Mouse (Mus musculus) small intestine, adult 10 weeks (tissue): Measurements from ENCODE around the gene Smc4. TPM values are rescaled to one million over a fixed set of nuclear protein-coding genes. Genes with fewer than 3 reads are reported as not detected.

Experiments
- polyA plus RNA-seq: library from polyadenylated mRNA; stranded (reverse); fragments of 350-450 nt; fragmentation: Illumina TruSeq; extraction: RNeasy Lipid Tissue Mini Kit (QIAGEN cat#74804); gene quantifications from one replicate; pipeline ENCODE4 v1.2.3, GENCODE M21; 2014; ENCODE audit warnings: low replicate concordance

Gene Smc4
- 174 TPM for polyA plus RNA-seq

DNA sequence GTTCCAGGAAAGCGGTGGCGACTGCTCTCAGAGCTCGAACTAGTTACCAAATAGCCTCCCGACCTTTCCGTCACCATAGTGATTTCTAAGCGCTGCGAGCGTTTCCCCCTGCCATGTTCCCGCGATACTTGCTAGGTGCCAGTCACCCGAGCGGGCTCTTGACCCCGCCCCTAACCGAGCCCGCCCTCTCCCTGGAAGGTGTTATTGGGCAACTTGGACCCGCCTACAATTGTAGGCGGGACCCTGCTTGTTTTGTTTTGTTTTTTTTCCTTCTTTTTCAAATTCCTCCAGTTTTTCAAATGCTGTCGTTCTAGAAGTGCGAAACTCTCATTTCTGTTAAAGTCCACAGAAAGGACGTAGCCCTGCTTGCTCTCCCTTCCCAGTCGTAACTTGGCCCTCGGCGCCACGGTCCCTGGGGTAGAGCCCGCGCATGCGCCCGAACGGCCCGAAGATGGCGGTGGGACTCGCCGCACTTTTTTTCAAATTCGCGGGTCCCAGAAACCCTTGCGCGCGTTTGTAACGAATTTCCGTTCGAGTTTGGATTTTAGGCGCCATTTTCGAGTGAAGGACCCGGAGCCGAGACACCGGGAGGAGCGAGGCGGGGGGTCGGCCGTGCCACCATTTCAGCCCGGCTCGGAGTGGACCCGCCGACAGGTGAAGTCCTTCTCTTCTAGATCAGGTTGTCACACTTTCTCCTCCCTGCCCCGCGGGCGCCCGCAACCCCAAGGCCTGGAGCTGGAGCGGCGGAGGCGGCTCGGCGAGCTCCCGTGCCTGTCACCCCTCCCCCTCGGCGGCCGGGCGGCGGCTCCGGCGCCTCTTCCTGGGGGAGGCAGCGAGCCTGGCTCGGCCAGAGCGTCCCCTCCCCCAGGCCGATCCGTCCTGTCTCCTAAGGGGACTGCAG lies at the start of gene Smc4, which contains the start of gene Ift80:
Gene Smc4 (plus strand): TSS at position 302 of the 901 bp plus-strand sequence.
Gene Ift80 (minus strand): TSS at position 134 of the 901 bp plus-strand sequence.

DNA sequence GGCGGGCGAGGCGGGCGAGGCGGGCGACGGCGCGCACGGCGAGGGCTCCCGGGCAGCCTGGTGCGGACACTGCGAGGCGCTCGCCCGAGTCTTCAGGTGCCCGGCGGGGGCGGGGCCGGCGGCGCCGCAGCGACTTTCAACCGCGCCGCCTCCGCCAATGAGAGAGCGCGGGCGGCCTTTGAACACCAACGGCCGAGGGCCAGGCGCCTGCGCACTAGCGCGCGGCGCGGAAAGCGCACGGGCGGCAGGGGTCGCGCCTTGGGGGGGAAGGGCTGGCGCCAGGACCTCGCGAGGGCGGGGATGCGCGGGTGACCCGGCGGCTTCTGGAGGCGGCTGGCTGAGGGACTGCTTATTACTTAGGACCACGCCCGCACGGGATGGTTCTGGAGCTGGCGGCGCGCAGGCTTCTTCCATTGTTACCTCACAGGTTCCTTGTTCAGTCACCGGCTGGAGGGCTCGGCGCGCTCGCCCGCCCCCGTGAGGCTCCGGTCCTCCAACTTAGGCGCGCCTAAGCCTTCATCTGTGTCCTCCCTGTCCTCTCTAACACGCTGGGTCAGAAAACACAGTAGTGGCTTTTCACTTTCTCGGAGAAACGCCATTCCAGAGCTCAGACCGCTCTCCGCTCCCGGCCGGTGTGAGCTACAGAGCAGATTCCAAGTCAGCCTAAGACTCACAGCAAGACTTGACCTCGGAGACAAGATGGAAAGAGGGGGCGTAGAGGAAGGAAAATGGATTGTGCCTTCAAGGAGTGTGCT lies 40.3 kb downstream of the Smc4 start, which contains the start of gene Trim59:
Gene Trim59 (minus strand): TSS at position 111 of the 755 bp plus-strand sequence.

Other genes with a start within 250 kb of the Smc4 start
- gene 1110032F04Rik, start 135.2 kb upstream of the Smc4 start, polyA plus RNA-seq = 1.0 TPM
- gene Ift80, start 168 bp upstream of the Smc4 start, polyA plus RNA-seq = 8.4 TPM
- gene Trim59, start 40.0 kb downstream of the Smc4 start, polyA plus RNA-seq = 47.0 TPM
- gene Kpna4, start 122.4 kb downstream of the Smc4 start, polyA plus RNA-seq = 126 TPM
- gene Arl14, start 217.7 kb downstream of the Smc4 start, polyA plus RNA-seq = 123 TPM